Comparison of ENCODE assay signal across 10 mouse cellular contexts in genomic region chr10:12911451-12911850, GRCm38 (mm10). TPM values are rescaled to one million over a fixed set of nuclear protein-coding genes. Genes with fewer than 3 reads are reported as not detected.
A peak's percentile ranks its signal among the peaks of the same experiment; 100 is the strongest.
DNase-seq lines count a peak whose midpoint lies in the region; ATAC-seq and TF ChIP-seq lines count a peak whose summit lies in the region.
"Had no signal": no experiment of that assay in that cellular context is flagged by ENCODE, and none has a peak within 500 bp of the region (broad histone marks: within the 10 kb centered on the region; RNA-seq: fewer than 3 reads in every experiment).

No protein-coding gene starts in this region.

- no peaks in the 10 kb centered on the region for H3K36me3 ChIP-seq in heart, embryonic 12.5 days
- no peaks in the 10 kb centered on the region for H3K36me3 ChIP-seq in lung, embryonic 16.5 days (ENCODE audit: control insufficient read depth, insufficient read depth, low read length)
- H3K36me3 ChIP-seq in embryonic facial prominence, embryonic 15.5 days: no peaks in the 10 kb centered on the region
- no peaks in the 10 kb centered on the region for H3K36me3 ChIP-seq in small intestine, adult 2 months (ENCODE audit: control insufficient read depth, insufficient read depth, low read length)

- no peaks in the 10 kb centered on the region for H3K27me3 ChIP-seq in heart, embryonic 12.5 days (replicated peaks)
- H3K27me3 ChIP-seq in lung, embryonic 16.5 days (ENCODE audit: control insufficient read depth, insufficient read depth, low read depth, low read length): no peaks in the 10 kb centered on the region
- no peaks in the 10 kb centered on the region for H3K27me3 ChIP-seq in embryonic facial prominence, embryonic 15.5 days
- H3K27me3 ChIP-seq in small intestine, adult 2 months (ENCODE audit: control insufficient read depth, insufficient read depth, low read length): no peaks in the 10 kb centered on the region
- H3K27me3 ChIP-seq: CH12.LX had no signal

- no peak for DNase-seq in heart, postnatal 14 days
- no peak for DNase-seq in lung, postnatal 36 days
- no peak for DNase-seq in cerebellum, postnatal 36 days
- no peak for DNase-seq in cerebellum, adult 11 months
- DNase-seq: spleen, adult 18-20 months had no signal

- peaks cover 19% of the 10 kb centered on the region for H3K4me1 ChIP-seq in heart, embryonic 12.5 days (replicated peaks)
- H3K4me1 ChIP-seq in lung, embryonic 16.5 days (replicated peaks; ENCODE audit: control insufficient read depth, insufficient read depth, low read length): peaks cover 2% of the 10 kb centered on the region; the same call in 1 of the 2 replicates
- H3K4me1 ChIP-seq in embryonic facial prominence, embryonic 15.5 days: 0 out of 2 replicates have a peak, but pooled peaks cover 9% of the 10 kb centered on the region
- no peaks in the 10 kb centered on the region for H3K4me1 ChIP-seq in small intestine, adult 2 months (ENCODE audit: control insufficient read depth, insufficient read depth, insufficient read length, low read length)

- no peaks in the 10 kb centered on the region for H3K9me3 ChIP-seq in heart, embryonic 12.5 days (replicated peaks)
- H3K9me3 ChIP-seq in lung, embryonic 16.5 days (ENCODE audit: control insufficient read depth, low read length): no peaks in the 10 kb centered on the region
- no peaks in the 10 kb centered on the region for H3K9me3 ChIP-seq in embryonic facial prominence, embryonic 15.5 days (replicated peaks)

- H3K27ac ChIP-seq in heart, embryonic 12.5 days (ENCODE audit: poor library complexity, severe bottlenecking): peak overlapping the region; percentile 72
- H3K27ac ChIP-seq in lung, embryonic 16.5 days (ENCODE audit: low read length): no peak overlapping the region
- peak overlapping the region; percentile 83 for H3K27ac ChIP-seq in embryonic facial prominence, embryonic 15.5 days (replicated peaks)
- H3K27ac ChIP-seq in small intestine, adult 2 months (ENCODE audit: insufficient read depth, low read depth, low read length): peak overlapping the region; percentile 2; the same call in 1 of the 2 replicates

- WGBS in heart, embryonic 12.5 days: 82% methylated on average over 13 of the region's 13 CpGs
- WGBS in lung, embryonic 16.5 days: 78% methylated on average over 13 of the region's 13 CpGs
- WGBS in embryonic facial prominence, embryonic 15.5 days: 82% methylated on average over 13 of the region's 13 CpGs
- 86% methylated on average over 13 of the region's 13 CpGs for WGBS in small intestine, adult 2 months

- no peak overlapping the region for H3K9ac ChIP-seq in heart, embryonic 12.5 days
- H3K9ac ChIP-seq in lung, embryonic 16.5 days (ENCODE audit: low read length): no peak overlapping the region
- H3K9ac ChIP-seq in embryonic facial prominence, embryonic 15.5 days: no peak overlapping the region

- intact Hi-C loops in heart, postnatal 14 days (cut with DNase I): no loop called here

- peak overlapping the region; percentile 11; the same call in 1 of the 2 replicates for H3K4me3 ChIP-seq in heart, embryonic 12.5 days
- H3K4me3 ChIP-seq in lung, embryonic 16.5 days (ENCODE audit: low read length): no peak overlapping the region; the same call in 1 of the 2 replicates
- H3K4me3 ChIP-seq in embryonic facial prominence, embryonic 15.5 days (replicated peaks): no peak overlapping the region
- H3K4me3 ChIP-seq in small intestine, adult 2 months (ENCODE audit: low read depth, low read length): no peak overlapping the region

- H3K4me2 ChIP-seq in heart, embryonic 12.5 days: peak overlapping the region; percentile 64
- H3K4me2 ChIP-seq in lung, embryonic 16.5 days (ENCODE audit: low read depth, low read length): peak overlapping the region; percentile 53
- peak overlapping the region; percentile 36 for H3K4me2 ChIP-seq in embryonic facial prominence, embryonic 15.5 days (replicated peaks)

- TF ChIP-seq CTCF in small intestine, adult 2 months (IDR thresholded peaks at IDR 0.05; ENCODE audit: extremely low read depth, insufficient read length, insufficient replicate concordance, low read depth, low read length): no peak

- ATAC-seq in heart, embryonic 12.5 days (ENCODE audit: insufficient number of reproducible peaks, low FRiP score): no peak
- ATAC-seq in lung, embryonic 16.5 days (ENCODE audit: low read depth): peak; percentile 7; the same call in 1 of the 2 replicates
- no peak for ATAC-seq in embryonic facial prominence, embryonic 15.5 days (ENCODE audit: insufficient number of reproducible peaks, low FRiP score, low TSS enrichment, low read depth)

- TF ChIP-seq POLR2A in small intestine, adult 2 months (IDR thresholded peaks at IDR 0.05; ENCODE audit: low read depth, low read length): no peak

RNA-seq across cellular contexts. Expression of gene Utrn, which starts 42.3 kb away (rescaled TPM):
- 66.8 and 69.2 TPM in 2 replicates for polyA plus RNA-seq in heart, embryonic 12.5 days (2016; fragmentation: Nextera tagmentation; extraction: Ambion mirVana)
- 10 to 100 TPM; 69.6 to 72.4 TPM for total RNA-seq in heart, postnatal 14 days (2021)
- 75.8 and 81.7 TPM in 2 replicates for polyA plus RNA-seq in lung, embryonic 16.5 days (2015; fragmentation: Nextera tagmentation; extraction: Ambion mirVana)
- polyA plus RNA-seq in embryonic facial prominence, embryonic 15.5 days (2015; fragmentation: Nextera tagmentation; extraction: Ambion mirVana): 89.8 and 93.2 TPM in 2 replicates
- 6.9 and 20.5 TPM in 2 replicates for polyA plus RNA-seq in small intestine, adult 2 months (2012; rRNA removed)

RNA-seq across cellular contexts. Expression of gene Stx11, which starts 52.6 kb away (rescaled TPM):
- polyA plus RNA-seq in heart, embryonic 12.5 days (2016; fragmentation: Nextera tagmentation; extraction: Ambion mirVana): 5.5 and 6.4 TPM in 2 replicates
- total RNA-seq in heart, postnatal 14 days (2021): 1 to 10 TPM; 1.8 to 1.9 TPM
- 2.2 and 2.7 TPM in 2 replicates for polyA plus RNA-seq in lung, embryonic 16.5 days (2015; fragmentation: Nextera tagmentation; extraction: Ambion mirVana)
- 5.6 and 6.8 TPM in 2 replicates for polyA plus RNA-seq in embryonic facial prominence, embryonic 15.5 days (2015; fragmentation: Nextera tagmentation; extraction: Ambion mirVana)
- polyA plus RNA-seq in small intestine, adult 2 months (2012; rRNA removed): 1.6 and 3.3 TPM in 2 replicates
